Mouse (Mus musculus) embryonic fibroblast, embryonic 13.5 days (primary cell): ENCODE data around the gene Gm29776.

Source experiments
- CTCF ChIP-seq: IDR thresholded peaks from 2 replicates; pipeline ENCODE4 v1.5.1; 2011; ENCODE audit warnings: mild to moderate bottlenecking, control low read depth, low read length, moderate library complexity, borderline replicate concordance; ENCODE audit not compliant: insufficient read depth
- POLR2A ChIP-seq: IDR thresholded peaks from 2 replicates; pipeline ENCODE4 v1.6.1; 2011; ENCODE audit warnings: low read depth, mild to moderate bottlenecking, control low read depth, low read length, moderate library complexity

DNA sequence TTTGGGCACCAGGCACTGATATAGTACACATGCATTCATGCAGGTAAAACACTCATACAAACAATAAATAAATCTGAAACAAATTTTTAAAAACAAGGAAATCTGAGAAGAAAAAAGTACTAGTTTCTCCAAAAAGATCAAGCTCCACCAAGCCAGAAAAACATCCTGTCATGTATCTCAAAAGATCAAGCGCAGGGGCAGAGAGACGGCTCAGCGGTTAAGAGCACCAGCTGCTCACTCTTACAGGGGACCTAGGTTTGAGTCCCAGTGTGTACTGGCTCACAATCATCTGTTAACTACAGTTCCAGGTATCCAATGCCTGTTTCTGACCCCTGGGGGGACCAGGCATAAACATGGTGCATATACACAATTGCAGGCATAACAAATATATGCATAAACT, 16.2 kb downstream of the Gm29776 start:
- TF ChIP-seq CTCF = no peak
- no peak for TF ChIP-seq POLR2A
